7 mouse cellular contexts compared by ENCODE assay signal in genomic region chr10:122987671-122988128, GRCm38 (mm10).
A peak's percentile ranks its signal among the peaks of the same experiment; 100 is the strongest.
DNase-seq lines count a peak whose midpoint lies in the region; ATAC-seq and TF ChIP-seq lines count a peak whose summit lies in the region.

No protein-coding gene starts in this region.

- dilution Hi-C loops in CH12.LX (cut with MboI; ENCODE audit: extremely low pct_ligation_motif_present, extremely low pct_unique_long_range_greater_than_20kb, low sequenced_read_pairs) = no loop called here

- 25% methylated on average over 9 of the region's 9 CpGs for whole genome bisulfite sequencing in embryonic facial prominence, embryonic 14.5 days
- WGBS in heart, embryonic 16.5 days = 7% methylated on average over 9 of the region's 9 CpGs
- WGBS in lung, embryonic 15.5 days = 8% methylated on average over 9 of the region's 9 CpGs

- 0 out of 2 replicates have a peak, but pooled peaks have one; percentile 19 for TF ChIP-seq EP300 in CH12.LX (IDR thresholded peaks at IDR 0.05; ENCODE audit: low read length)

- peaks cover 8 to 33% of the 10 kb centered on the region in 2 experiments; a peak in 3 of 4 replicates for H3K4me1 ChIP-seq in CH12.LX (ENCODE audit: control insufficient read depth in 1 of 2, insufficient read depth in 2 of 2)
- H3K4me1 ChIP-seq in embryonic facial prominence, embryonic 14.5 days (ENCODE audit: control insufficient read depth, insufficient read depth, low read length) = peaks cover 18% of the 10 kb centered on the region
- H3K4me1 ChIP-seq in heart, embryonic 16.5 days (ENCODE audit: control insufficient read depth, insufficient read depth, low read length) = peaks cover 51% of the 10 kb centered on the region
- peaks cover 38% of the 10 kb centered on the region for H3K4me1 ChIP-seq in lung, embryonic 15.5 days

- DNase-seq in CH12.LX (ENCODE audit: extremely low read depth) = peak; percentile 71
- peak; percentile 21 for DNase-seq in adrenal gland, adult 8-10 months
- peak; percentile 78 for DNase-seq in embryonic facial prominence, embryonic 14.5 days (ENCODE audit: low spot score)
- peak; percentile 64 for DNase-seq in kidney, postnatal 14 days
- peak; percentile 76 for DNase-seq in retina, postnatal 1 day

- ATAC-seq in embryonic facial prominence, embryonic 14.5 days (ENCODE audit: low read depth) = no peak
- no peak for ATAC-seq in heart, embryonic 16.5 days (replicated peaks; ENCODE audit: extremely low read depth, insufficient read depth, low FRiP score)
- ATAC-seq in lung, embryonic 15.5 days (ENCODE audit: borderline replicate concordance, extremely low read depth, low FRiP score, low TSS enrichment) = no peak

- peak overlapping the region; percentile 68 for H3K4me2 ChIP-seq in CH12.LX (ENCODE audit: insufficient read depth, low read depth, poor library complexity, severe bottlenecking)
- peak overlapping the region; percentile 61 for H3K4me2 ChIP-seq in embryonic facial prominence, embryonic 14.5 days (ENCODE audit: low read depth, low read length)
- peak overlapping the region; percentile 48 for H3K4me2 ChIP-seq in heart, embryonic 16.5 days (ENCODE audit: low read depth, low read length)
- H3K4me2 ChIP-seq in lung, embryonic 15.5 days = peak overlapping the region; percentile 44

- H3K27me3 ChIP-seq in CH12.LX (replicated peaks) = no peaks in the 10 kb centered on the region
- no peaks in the 10 kb centered on the region for H3K27me3 ChIP-seq in embryonic facial prominence, embryonic 14.5 days (replicated peaks; ENCODE audit: control insufficient read depth, insufficient read depth, low read length)
- no peaks in the 10 kb centered on the region for H3K27me3 ChIP-seq in heart, embryonic 16.5 days (ENCODE audit: control insufficient read depth, insufficient read depth, low read length)
- no peaks in the 10 kb centered on the region for H3K27me3 ChIP-seq in lung, embryonic 15.5 days

- H3K79me2 ChIP-seq in CH12.LX (replicated peaks; ENCODE audit: control insufficient read depth, extremely low read depth, insufficient read depth, poor library complexity, severe bottlenecking) = peaks cover 18% of the 10 kb centered on the region

- H3K9ac ChIP-seq in CH12.LX (ENCODE audit: insufficient read depth, low read depth) = peak overlapping the region; percentile 37; the same call in 1 of the 2 replicates
- peak overlapping the region; percentile 10; the same call in 1 of the 2 replicates for H3K9ac ChIP-seq in embryonic facial prominence, embryonic 14.5 days (ENCODE audit: low read depth, low read length)
- H3K9ac ChIP-seq in heart, embryonic 16.5 days (ENCODE audit: low read length) = peak overlapping the region; percentile 28
- no peak overlapping the region; the same call in 1 of the 2 replicates for H3K9ac ChIP-seq in lung, embryonic 15.5 days

- no peaks in the 10 kb centered on the region for H3K9me3 ChIP-seq in CH12.LX (replicated peaks; ENCODE audit: low read length)
- no peaks in the 10 kb centered on the region for H3K9me3 ChIP-seq in embryonic facial prominence, embryonic 14.5 days (ENCODE audit: control insufficient read depth, low read length)
- H3K9me3 ChIP-seq in heart, embryonic 16.5 days (replicated peaks; ENCODE audit: control insufficient read depth, low read length) = no peaks in the 10 kb centered on the region
- H3K9me3 ChIP-seq in lung, embryonic 15.5 days = no peaks in the 10 kb centered on the region

- TF ChIP-seq CTCF in CH12.LX (conservative IDR thresholded peaks at IDR 0.05 in 1 of 2, IDR thresholded peaks at IDR 0.05 in 1 of 2; ENCODE audit: low read depth in 2 of 2, low read length in 2 of 2) = peak; percentile 15 to 71; a peak in 2 of 4 replicates

- TF ChIP-seq RAD21 in CH12.LX (IDR thresholded peaks at IDR 0.05; ENCODE audit: low read depth, low read length) = peak; percentile 54

- peak overlapping the region; percentile 4 to 45 (median 21) for H3K4me3 ChIP-seq in CH12.LX (replicated peaks in 1 of 3; ENCODE audit: low read depth in 2 of 3, low read length in 2 of 3, poor library complexity in 1 of 3)
- no peak overlapping the region for H3K4me3 ChIP-seq in embryonic facial prominence, embryonic 14.5 days (ENCODE audit: low read depth, low read length)
- peak overlapping the region; percentile 28 for H3K4me3 ChIP-seq in heart, embryonic 16.5 days (ENCODE audit: low read length)
- peak overlapping the region; percentile 5 for H3K4me3 ChIP-seq in lung, embryonic 15.5 days

- peak; percentile 53 for TF ChIP-seq POLR2A in CH12.LX (IDR thresholded peaks at IDR 0.05; ENCODE audit: low read depth, low read length)

- peaks cover 2 to 18% of the 10 kb centered on the region in 2 experiments for H3K36me3 ChIP-seq in CH12.LX (replicated peaks in 1 of 2; ENCODE audit: control insufficient read depth in 1 of 2, insufficient read depth in 1 of 2, low read length in 1 of 2)
- H3K36me3 ChIP-seq in embryonic facial prominence, embryonic 14.5 days (ENCODE audit: control insufficient read depth, insufficient read depth, low read length) = 0 out of 2 replicates have a peak, but pooled peaks cover 16% of the 10 kb centered on the region
- no peaks in the 10 kb centered on the region for H3K36me3 ChIP-seq in heart, embryonic 16.5 days (ENCODE audit: control insufficient read depth, insufficient read depth)
- no peaks in the 10 kb centered on the region for H3K36me3 ChIP-seq in lung, embryonic 15.5 days

- in situ Hi-C loops in CH12.LX (cut with MboI; ENCODE audit: low pct_ligation_motif_present, low pct_unique_long_range_greater_than_20kb, low sequenced_read_pairs) = no loop called here

- H3K27ac ChIP-seq in CH12.LX (ENCODE audit: insufficient read depth, low read depth) = no peak overlapping the region
- H3K27ac ChIP-seq in embryonic facial prominence, embryonic 14.5 days (replicated peaks; ENCODE audit: low read depth, low read length) = peak overlapping the region; percentile 99; the same call in 1 of the 2 replicates
- H3K27ac ChIP-seq in heart, embryonic 16.5 days (ENCODE audit: low read length) = peak overlapping the region; percentile 46
- H3K27ac ChIP-seq in lung, embryonic 15.5 days = 0 out of 2 replicates have a peak overlapping the region, but pooled peaks have one; percentile 21

TF ChIP-seq in CH12.LX, 34 proteins besides CTCF, POLR2A, EP300 and RAD21:
- TF ChIP-seq TCF12 (IDR thresholded peaks at IDR 0.05; ENCODE audit: low read depth, low read length) = 0 out of 2 replicates have a peak, but pooled peaks have one; percentile 13
- peak; percentile 26; the same call in 1 of the 2 replicates for TF ChIP-seq MXI1 (IDR thresholded peaks at IDR 0.05; ENCODE audit: low read depth, low read length)
- TF ChIP-seq IRF4 (IDR thresholded peaks at IDR 0.05; ENCODE audit: low read depth, low read length) = peak; percentile 43; the same call in 1 of the 2 replicates
- TF ChIP-seq MAFK (IDR thresholded peaks at IDR 0.05; ENCODE audit: insufficient replicate concordance, low read length) = peak; percentile 32; the same call in 1 of the 2 replicates
- TF ChIP-seq NELFE (IDR thresholded peaks at IDR 0.05; ENCODE audit: low read depth, low read length) = no peak
- no peak for TF ChIP-seq HCFC1 (IDR thresholded peaks at IDR 0.05; ENCODE audit: low read depth, low read length)
- TF ChIP-seq ZNF384 (IDR thresholded peaks at IDR 0.05; ENCODE audit: low read depth, low read length) = peak; percentile 28; the same call in 1 of the 2 replicates
- TF ChIP-seq MAZ (IDR thresholded peaks at IDR 0.05; ENCODE audit: low read depth, low read length) = 0 out of 2 replicates have a peak, but pooled peaks have one; percentile 41
- TF ChIP-seq SMC3 (IDR thresholded peaks at IDR 0.05; ENCODE audit: low read depth, low read length) = peak; percentile 52
- peak; percentile 46; the same call in 1 of the 2 replicates for TF ChIP-seq SIN3A (IDR thresholded peaks at IDR 0.05; ENCODE audit: low read length)
- TF ChIP-seq CHD1 (IDR thresholded peaks at IDR 0.05; ENCODE audit: low read depth, low read length) = no peak; the same call in 1 of the 2 replicates
- no peak for TF ChIP-seq ZKSCAN1 (IDR thresholded peaks at IDR 0.05; ENCODE audit: borderline replicate concordance, low read depth, low read length)

Comparison
In these comparisons a context has a peak if more than half of its experiments do, and no peak if none do; other contexts are left out.
1. DNase-seq: peak in every context shown above with its lines; median percentile 78 in embryonic facial prominence, embryonic 14.5 days; 76 in retina, postnatal 1 day; 71 in CH12.LX; 64 in kidney, postnatal 14 days; 21 in adrenal gland, adult 8-10 months.